Mouse (Mus musculus) gastrocnemius, postnatal 36 days (tissue): Measurements from ENCODE around the gene Rasl11a. TPM values are rescaled to one million over a fixed set of nuclear protein-coding genes. Genes with fewer than 3 reads are reported as not detected.
"Not testable (repeated sequence)": the region's sequence is repeated elsewhere in the genome, so short reads cannot be mapped to it uniquely, and the experiment has no call there.

ENCODE experiments used
- DNase-seq, 2 experiments: peaks; one replicate each; pipeline ENCODE4 v3.0.0; 2022
- intact Hi-C: fragments of 180-260 bp; cut with DNase I; formaldehyde crosslinking; loops from one replicate; pipeline ENCODE4 v1.15.1; 2025
- total RNA-seq, 2 experiments: library from RNA; stranded (reverse); gene quantifications; 2 replicates each; pipeline ENCODE4 v1.2.3; 2021

Gene Rasl11a
- total RNA-seq, 2 experiments from 2014 or later: 1.4 to 1.5 TPM

GRCm38 (mm10) chr5:146883053-146883452, 38.2 kb downstream of the Rasl11a start:
- intact Hi-C loops: no loop called here
- no peak for DNase-seq

- intact Hi-C loops: no loop called here
- no peak for DNase-seq
These were observed 38.8 kb downstream of the Rasl11a start for GRCm38 (mm10) chr5:146883486-146884272.

GRCm38 (mm10) chr5:146891127-146891526, 46.3 kb downstream of the Rasl11a start:
- intact Hi-C loops: no loop called here
- no peak for DNase-seq

- intact Hi-C loops: no loop called here
- no peak for DNase-seq
These were observed 48.0 kb downstream of the Rasl11a start for GRCm38 (mm10) chr5:146892904-146893303.

- DNase-seq: no peak
- intact Hi-C loops: no loop called here
These were observed 48.8 kb downstream of the Rasl11a start for GRCm38 (mm10) chr5:146893478-146894182.

- intact Hi-C loops, DNase-seq: not testable (repeated sequence)
These were observed 50.8 kb downstream of the Rasl11a start for GRCm38 (mm10) chr5:146895667-146896066.

DNA sequence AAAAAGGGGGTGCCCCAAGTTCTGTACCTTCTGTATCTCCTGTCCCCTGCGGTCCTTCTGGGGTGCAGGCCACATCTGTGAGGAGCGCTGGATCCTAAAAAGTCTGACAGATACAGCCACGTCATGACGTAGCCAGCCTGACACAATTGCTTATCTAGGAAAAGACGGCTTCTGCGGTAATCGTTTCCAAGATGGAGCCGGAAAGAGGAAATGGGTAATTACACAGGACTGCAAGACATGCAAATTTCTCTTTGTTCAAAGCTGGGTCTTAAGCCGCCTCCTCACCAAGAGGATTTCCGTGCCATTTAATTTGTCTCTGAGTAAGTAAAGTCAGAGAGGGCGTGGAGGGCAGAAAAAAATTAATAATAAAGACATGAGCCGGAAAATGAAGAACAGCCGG, 52.1 kb downstream of the Rasl11a start:
- intact Hi-C loops: no loop called here
- DNase-seq: no peak

Other genes with a start within 250 kb of the Rasl11a start
- 10 to 100 TPM; 15.9 to 16.8 TPM for gene Usp12, start 50.1 kb upstream of the Rasl11a start, total RNA-seq
- 100 to 1,000 TPM; 104 to 128 TPM for gene Rpl21, start 12.2 kb upstream of the Rasl11a start, total RNA-seq
- 10 to 100 TPM; 24.6 to 26.5 TPM for gene Gtf3a, start 103.6 kb downstream of the Rasl11a start, total RNA-seq
- gene Mtif3, start 118.7 kb downstream of the Rasl11a start, total RNA-seq: 10 to 100 TPM; 17.6 to 20.6 TPM
- gene Lnx2, start 231.5 kb downstream of the Rasl11a start, total RNA-seq: 1 to 10 TPM; 2.1 to 2.4 TPM
- 10 to 100 TPM; 77.8 to 91.3 TPM for gene Polr1d, start 232.0 kb downstream of the Rasl11a start, total RNA-seq